Mouse (Mus musculus): ENCODE measurements around the gene Trex1. TPM values are rescaled to one million over a fixed set of nuclear protein-coding genes. Genes with fewer than 3 reads are reported as not detected.
A peak's percentile ranks its signal among the peaks of the same experiment; 100 is the strongest.

Gene Trex1
- polyA plus RNA-seq, 1 experiment from 2014 or later: 13.3 TPM

GRCm38 (mm10) chr9:109022866-109023685, 36.5 kb downstream of the Trex1 start:
- Histone ChIP-seq H3K27ac (ENCODE audit: low read depth, low read length) (no peak overlapping the region), H3K36me3 (ENCODE audit: control insufficient read depth, insufficient read depth, low read length) (no peaks in the 10 kb centered on the region), H3K27me3 (ENCODE audit: control insufficient read depth, insufficient read depth, low read length) (no peaks in the 10 kb centered on the region), H3K4me2 (replicated peaks; ENCODE audit: low read depth, low read length) (no peak overlapping the region), H3K9ac (ENCODE audit: low read depth, low read length) (no peak overlapping the region), H3K9me3 (ENCODE audit: control insufficient read depth, low read length) (no peaks in the 10 kb centered on the region), H3K4me3 (ENCODE audit: low read length) (no peak overlapping the region), H3K4me1 (ENCODE audit: control insufficient read depth, insufficient read depth, low read length) (no peaks in the 10 kb centered on the region)
- no peak for ATAC-seq (ENCODE audit: low FRiP score, low TSS enrichment)
- 86% methylated on average over 17 of the region's 17 CpGs for WGBS

- no peaks in the 10 kb centered on the region for H3K9me3 ChIP-seq (ENCODE audit: control insufficient read depth, low read length)
- H3K9ac ChIP-seq (ENCODE audit: low read depth, low read length): no peak overlapping the region
- no peak overlapping the region for H3K27ac ChIP-seq (ENCODE audit: low read depth, low read length)
- H3K4me1 ChIP-seq (ENCODE audit: control insufficient read depth, insufficient read depth, low read length): no peaks in the 10 kb centered on the region
- 87% methylated on average over 4 of the region's 4 CpGs for WGBS
- H3K27me3 ChIP-seq (ENCODE audit: control insufficient read depth, insufficient read depth, low read length): no peaks in the 10 kb centered on the region
- H3K36me3 ChIP-seq (ENCODE audit: control insufficient read depth, insufficient read depth, low read length): no peaks in the 10 kb centered on the region
- H3K4me3 ChIP-seq (ENCODE audit: low read length): no peak overlapping the region
- H3K4me2 ChIP-seq (replicated peaks; ENCODE audit: low read depth, low read length): no peak overlapping the region
- ATAC-seq (ENCODE audit: low FRiP score, low TSS enrichment): no peak
Observed at GRCm38 (mm10) chr9:109021428-109021827, 38.1 kb downstream of the Trex1 start.

- no peak overlapping the region for H3K9ac ChIP-seq (ENCODE audit: low read depth, low read length)
- no peak for ATAC-seq (ENCODE audit: low FRiP score, low TSS enrichment)
- WGBS: 59% methylated on average over 11 of the region's 11 CpGs
- no peak overlapping the region for H3K4me2 ChIP-seq (replicated peaks; ENCODE audit: low read depth, low read length)
- no peaks in the 10 kb centered on the region for H3K4me1 ChIP-seq (ENCODE audit: control insufficient read depth, insufficient read depth, low read length)
- H3K4me3 ChIP-seq (ENCODE audit: low read length): no peak overlapping the region
- H3K9me3 ChIP-seq (ENCODE audit: control insufficient read depth, low read length): no peaks in the 10 kb centered on the region
- H3K27me3 ChIP-seq (ENCODE audit: control insufficient read depth, insufficient read depth, low read length): no peaks in the 10 kb centered on the region
- H3K27ac ChIP-seq (ENCODE audit: low read depth, low read length): no peak overlapping the region
- H3K36me3 ChIP-seq (ENCODE audit: control insufficient read depth, insufficient read depth, low read length): no peaks in the 10 kb centered on the region
Observed at GRCm38 (mm10) chr9:109016973-109017604, 42.4 kb downstream of the Trex1 start.

GRCm38 (mm10) chr9:109015397-109015796, 44.1 kb downstream of the Trex1 start:
- H3K4me2 ChIP-seq (replicated peaks; ENCODE audit: low read depth, low read length): no peak overlapping the region
- WGBS: 48% methylated on average over 8 of the region's 8 CpGs

GRCm38 (mm10) chr9:109010316-109010690, 49.2 kb downstream of the Trex1 start:
- 75% methylated on average over 14 of the region's 14 CpGs for WGBS
- Histone ChIP-seq H3K36me3 (ENCODE audit: control insufficient read depth, insufficient read depth, low read length) (no peaks in the 10 kb centered on the region), H3K9me3 (ENCODE audit: control insufficient read depth, low read length) (no peaks in the 10 kb centered on the region), H3K27ac (ENCODE audit: low read depth, low read length) (no peak overlapping the region), H3K9ac (ENCODE audit: low read depth, low read length) (no peak overlapping the region), H3K27me3 (ENCODE audit: control insufficient read depth, insufficient read depth, low read length) (no peaks in the 10 kb centered on the region), H3K4me1 (ENCODE audit: control insufficient read depth, insufficient read depth, low read length) (no peaks in the 10 kb centered on the region), H3K4me2 (replicated peaks; ENCODE audit: low read depth, low read length) (no peak overlapping the region), H3K4me3 (ENCODE audit: low read length) (no peak overlapping the region)
- ATAC-seq (ENCODE audit: low FRiP score, low TSS enrichment): no peak

More at GRCm38 (mm10) chr9:109015397-109015796, 44.1 kb downstream of the Trex1 start:
- Histone ChIP-seq H3K27me3 (ENCODE audit: control insufficient read depth, insufficient read depth, low read length) (no peaks in the 10 kb centered on the region), H3K9ac (ENCODE audit: low read depth, low read length) (no peak overlapping the region), H3K4me1 (ENCODE audit: control insufficient read depth, insufficient read depth, low read length) (no peaks in the 10 kb centered on the region), H3K9me3 (ENCODE audit: control insufficient read depth, low read length) (no peaks in the 10 kb centered on the region), H3K27ac (ENCODE audit: low read depth, low read length) (no peak overlapping the region), H3K36me3 (ENCODE audit: control insufficient read depth, insufficient read depth, low read length) (no peaks in the 10 kb centered on the region), H3K4me3 (ENCODE audit: low read length) (no peak overlapping the region)
- ATAC-seq (ENCODE audit: low FRiP score, low TSS enrichment): no peak

GRCm38 (mm10) chr9:109009636-109010315, 49.8 kb downstream of the Trex1 start:
- Histone ChIP-seq H3K36me3 (ENCODE audit: control insufficient read depth, insufficient read depth, low read length) (no peaks in the 10 kb centered on the region), H3K9me3 (ENCODE audit: control insufficient read depth, low read length) (no peaks in the 10 kb centered on the region), H3K27me3 (ENCODE audit: control insufficient read depth, insufficient read depth, low read length) (no peaks in the 10 kb centered on the region), H3K4me2 (replicated peaks; ENCODE audit: low read depth, low read length) (no peak overlapping the region), H3K4me3 (ENCODE audit: low read length) (no peak overlapping the region), H3K27ac (ENCODE audit: low read depth, low read length) (no peak overlapping the region), H3K9ac (ENCODE audit: low read depth, low read length) (no peak overlapping the region), H3K4me1 (ENCODE audit: control insufficient read depth, insufficient read depth, low read length) (no peaks in the 10 kb centered on the region)
- peak; percentile 26; the same call in 1 of the 2 replicates for ATAC-seq (ENCODE audit: low FRiP score, low TSS enrichment)
- 30% methylated on average over 17 of the region's 17 CpGs for WGBS

GRCm38 (mm10) chr9:109008994-109009635, 50.4 kb downstream of the Trex1 start:
- Histone ChIP-seq H3K4me2 (replicated peaks; ENCODE audit: low read depth, low read length) (no peak overlapping the region), H3K36me3 (ENCODE audit: control insufficient read depth, insufficient read depth, low read length) (no peaks in the 10 kb centered on the region), H3K4me3 (ENCODE audit: low read length) (no peak overlapping the region), H3K4me1 (ENCODE audit: control insufficient read depth, insufficient read depth, low read length) (no peaks in the 10 kb centered on the region), H3K9me3 (ENCODE audit: control insufficient read depth, low read length) (no peaks in the 10 kb centered on the region), H3K27ac (ENCODE audit: low read depth, low read length) (no peak overlapping the region), H3K27me3 (ENCODE audit: control insufficient read depth, insufficient read depth, low read length) (no peaks in the 10 kb centered on the region), H3K9ac (ENCODE audit: low read depth, low read length) (no peak overlapping the region)
- no peak for ATAC-seq (ENCODE audit: low FRiP score, low TSS enrichment)
- WGBS: 62% methylated on average over 10 of the region's 10 CpGs

- no peak overlapping the region for H3K27ac ChIP-seq (ENCODE audit: low read depth, low read length)
Observed at GRCm38 (mm10) chr9:109008081-109008480, 51.5 kb downstream of the Trex1 start.

More at GRCm38 (mm10) chr9:109008081-109008480, 51.5 kb downstream of the Trex1 start:
- 89% methylated on average over 9 of the region's 9 CpGs for WGBS
- no peak overlapping the region for H3K9ac ChIP-seq (ENCODE audit: low read depth, low read length)
- H3K36me3 ChIP-seq (ENCODE audit: control insufficient read depth, insufficient read depth, low read length): no peaks in the 10 kb centered on the region
- ATAC-seq (ENCODE audit: low FRiP score, low TSS enrichment): no peak
- H3K27me3 ChIP-seq (ENCODE audit: control insufficient read depth, insufficient read depth, low read length): no peaks in the 10 kb centered on the region
- no peak overlapping the region for H3K4me2 ChIP-seq (replicated peaks; ENCODE audit: low read depth, low read length)
- no peak overlapping the region for H3K4me3 ChIP-seq (ENCODE audit: low read length)
- H3K9me3 ChIP-seq (ENCODE audit: control insufficient read depth, low read length): no peaks in the 10 kb centered on the region
- H3K4me1 ChIP-seq (ENCODE audit: control insufficient read depth, insufficient read depth, low read length): no peaks in the 10 kb centered on the region

Measured in kidney, embryonic 14.5 days (tissue).